Mouse (Mus musculus) lung, adult 10 weeks (tissue): ENCODE data around the gene Dnmt3a. TPM values are rescaled to one million over a fixed set of nuclear protein-coding genes. Genes with fewer than 3 reads are reported as not detected.

Experiments
- polyA plus RNA-seq: library from polyadenylated mRNA; stranded (reverse); fragments of 350-450 nt; fragmentation: Illumina TruSeq; extraction: RNeasy Lipid Tissue Mini Kit (QIAGEN cat#74804); gene quantifications from one replicate; pipeline ENCODE4 v1.2.3, GENCODE M21; 2014; ENCODE audit warnings: low read depth, low replicate concordance; ENCODE audit not compliant: insufficient read depth

The Dnmt3a gene
- 4.2 TPM for polyA plus RNA-seq

GRCm38 (mm10) chr12:3805852-3806251 is at the start of gene Dnmt3a:
Gene Dnmt3a (plus strand): TSS chr12:3806007.

GRCm38 (mm10) chr12:3954651-3955050 is 148.8 kb downstream of the Dnmt3a start, which contains the start of gene Pomc:
Gene Pomc (plus strand): TSS chr12:3954951.

Other genes with a start within 250 kb of the Dnmt3a start
- 15.8 TPM for gene Dtnb, start 233.6 kb upstream of the Dnmt3a start, polyA plus RNA-seq
- gene Pomc, start 148.9 kb downstream of the Dnmt3a start, polyA plus RNA-seq = 1.2 TPM
- 1.7 TPM for gene Efr3b, start 232.9 kb downstream of the Dnmt3a start, polyA plus RNA-seq